Mouse (Mus musculus) neural tube, embryonic 12.5 days (tissue): Measurements from ENCODE around the gene Gm28047. TPM values are rescaled to one million over a fixed set of nuclear protein-coding genes. Genes with fewer than 3 reads are reported as not detected.

Experiments used
- ATAC-seq: fragments of 200-750 bp; cut with Nextera tagmentation; 2 replicates; pipeline ENCODE4 v1.8.0; 2017; ENCODE audit warnings: low read depth, mild to moderate bottlenecking, moderate TSS enrichment, moderate library complexity; ENCODE audit not compliant: low FRiP score
- H3K27ac ChIP-seq: fragments of 300-500 bp; sonication (generic); 2 replicates; pipeline ENCODE4 v1.5.1; 2016
- H3K27me3 ChIP-seq: fragments of 300-500 bp; sonication (generic); replicated peaks from 2 replicates; pipeline ENCODE4 v1.6.1; 2016; ENCODE audit warnings: mild to moderate bottlenecking
- H3K36me3 ChIP-seq: fragments of 300-500 bp; sonication (generic); 2 replicates; pipeline ENCODE4 v1.6.1; 2016; ENCODE audit warnings: mild to moderate bottlenecking
- H3K4me1 ChIP-seq: fragments of 300-500 bp; sonication (generic); 2 replicates; pipeline ENCODE4 v1.6.1; 2016
- H3K4me2 ChIP-seq: fragments of 300-500 bp; sonication (generic); replicated peaks from 2 replicates; pipeline ENCODE4 v1.6.1; 2016; ENCODE audit warnings: mild to moderate bottlenecking
- H3K4me3 ChIP-seq: fragments of 300-500 bp; sonication (generic); 2 replicates; pipeline ENCODE4 v1.5.1; 2016
- H3K9ac ChIP-seq: fragments of 300-500 bp; sonication (generic); 2 replicates; pipeline ENCODE4 v1.6.1; 2016; ENCODE audit warnings: mild to moderate bottlenecking
- H3K9me3 ChIP-seq: fragments of 300-500 bp; sonication (generic); 2 replicates; pipeline ENCODE4 v1.6.1; 2016; ENCODE audit warnings: mild to moderate bottlenecking
- WGBS: fragments of 180-500 bp; shearing (Covaris S2); methylation state at CpG from one replicate; pipeline ENCODE4 v1.1.7; 2016; 5-methylcytosine and 5-hydroxymethylcytosine counted together
- polyA plus RNA-seq: library from polyadenylated mRNA; unstranded; fragments of >200 nt; fragmentation: Nextera tagmentation; extraction: Ambion mirVana; gene quantifications from 2 replicates; pipeline ENCODE4 v1.2.1, GENCODE M21; 2016

Gene Gm28047
- polyA plus RNA-seq, 1 experiment from 2014 or later = not detected

GRCm38 (mm10) chr15:102532106-102532900 is 92.6 kb downstream of the Gm28047 start:
- H3K9me3 ChIP-seq = no peaks in the 10 kb centered on the region
- 90% methylated on average over 3 of the region's 3 CpGs for WGBS
- no peak overlapping the region for H3K4me2 ChIP-seq
- H3K36me3 ChIP-seq = peaks cover 53% of the 10 kb centered on the region
- no peaks in the 10 kb centered on the region for H3K27me3 ChIP-seq
- H3K9ac ChIP-seq = no peak overlapping the region
- H3K27ac ChIP-seq = no peak overlapping the region
- no peak overlapping the region for H3K4me3 ChIP-seq
- H3K4me1 ChIP-seq = no peaks in the 10 kb centered on the region
- ATAC-seq = no peak

- H3K4me1 ChIP-seq = no peaks in the 10 kb centered on the region
- peaks cover 48% of the 10 kb centered on the region for H3K36me3 ChIP-seq
- H3K9ac ChIP-seq = no peak overlapping the region
- H3K27ac ChIP-seq = no peak overlapping the region
- 70% methylated on average over 4 of the region's 4 CpGs for WGBS
- ATAC-seq = no peak
- no peak overlapping the region for H3K4me3 ChIP-seq
- H3K9me3 ChIP-seq = no peaks in the 10 kb centered on the region
- no peaks in the 10 kb centered on the region for H3K27me3 ChIP-seq
- H3K4me2 ChIP-seq = no peak overlapping the region
Measured at GRCm38 (mm10) chr15:102531586-102531985, 93.3 kb downstream of the Gm28047 start.

GRCm38 (mm10) chr15:102530566-102530965 is 94.3 kb downstream of the Gm28047 start:
- WGBS = 85% methylated on average over 4 of the region's 4 CpGs

GRCm38 (mm10) chr15:102528396-102528795 is 96.5 kb downstream of the Gm28047 start:
- Histone ChIP-seq H3K27me3 (no peaks in the 10 kb centered on the region), H3K9me3 (no peaks in the 10 kb centered on the region), H3K27ac (no peak overlapping the region), H3K4me2 (no peak overlapping the region), H3K4me3 (no peak overlapping the region), H3K36me3 (peaks cover 42% of the 10 kb centered on the region), H3K9ac (no peak overlapping the region), H3K4me1 (peaks cover 13% of the 10 kb centered on the region; the same call in 1 of the 2 replicates)
- ATAC-seq = no peak
- WGBS = 97% methylated on average over 1 of the region's 1 CpGs

More at GRCm38 (mm10) chr15:102530566-102530965, 94.3 kb downstream of the Gm28047 start:
- Histone ChIP-seq H3K4me3 (no peak overlapping the region), H3K9me3 (no peaks in the 10 kb centered on the region), H3K9ac (no peak overlapping the region), H3K36me3 (peaks cover 45% of the 10 kb centered on the region), H3K27me3 (no peaks in the 10 kb centered on the region), H3K4me2 (no peak overlapping the region), H3K4me1 (no peaks in the 10 kb centered on the region), H3K27ac (no peak overlapping the region)
- no peak for ATAC-seq

- no peaks in the 10 kb centered on the region for H3K9me3 ChIP-seq
- 73% methylated on average over 3 of the region's 3 CpGs for WGBS
- peaks cover 13% of the 10 kb centered on the region; the same call in 1 of the 2 replicates for H3K4me1 ChIP-seq
- H3K4me2 ChIP-seq = no peak overlapping the region
- no peak overlapping the region for H3K9ac ChIP-seq
- no peaks in the 10 kb centered on the region for H3K27me3 ChIP-seq
- ATAC-seq = no peak
- H3K4me3 ChIP-seq = no peak overlapping the region
- peaks cover 37% of the 10 kb centered on the region for H3K36me3 ChIP-seq
- no peak overlapping the region for H3K27ac ChIP-seq
Measured at GRCm38 (mm10) chr15:102527936-102528335, 96.9 kb downstream of the Gm28047 start.

- Histone ChIP-seq H3K9ac (no peak overlapping the region), H3K27me3 (no peaks in the 10 kb centered on the region), H3K4me2 (no peak overlapping the region), H3K4me3 (no peak overlapping the region), H3K9me3 (no peaks in the 10 kb centered on the region), H3K36me3 (peaks cover 44% of the 10 kb centered on the region), H3K4me1 (peaks cover 13% of the 10 kb centered on the region; the same call in 1 of the 2 replicates), H3K27ac (no peak overlapping the region)
- WGBS = 86% methylated on average over 6 of the region's 6 CpGs
- no peak for ATAC-seq
Measured at GRCm38 (mm10) chr15:102526111-102527002, 98.5 kb downstream of the Gm28047 start.

- no peak for ATAC-seq
- H3K4me1 ChIP-seq = peaks cover 13% of the 10 kb centered on the region; the same call in 1 of the 2 replicates
- H3K4me3 ChIP-seq = no peak within 1 kb of the TSS
- no peak within 1 kb of the TSS for H3K9ac ChIP-seq
- H3K36me3 ChIP-seq = peaks cover 49% of the 10 kb centered on the region
- WGBS = 7% methylated on average over 3 of the region's 3 CpGs
- no peak within 1 kb of the TSS for H3K4me2 ChIP-seq
- H3K27ac ChIP-seq = no peak within 1 kb of the TSS
- no peaks in the 10 kb centered on the region for H3K27me3 ChIP-seq
- H3K9me3 ChIP-seq = no peaks in the 10 kb centered on the region
Measured at GRCm38 (mm10) chr15:102524892-102525485, 99.9 kb downstream of the Gm28047 start, which contains the start of gene Npff. Gene Npff, minus strand, starts transcription at chr15:102524942.

GRCm38 (mm10) chr15:102521480-102521879 is 103.4 kb downstream of the Gm28047 start:
- Histone ChIP-seq H3K27ac (no peak overlapping the region), H3K4me3 (no peak overlapping the region), H3K4me1 (peaks cover 26% of the 10 kb centered on the region), H3K27me3 (no peaks in the 10 kb centered on the region), H3K9ac (no peak overlapping the region), H3K9me3 (no peaks in the 10 kb centered on the region), H3K36me3 (peaks cover 28% of the 10 kb centered on the region), H3K4me2 (no peak overlapping the region)
- WGBS = 84% methylated on average over 4 of the region's 4 CpGs
- no peak for ATAC-seq

- ATAC-seq = no peak
- no peaks in the 10 kb centered on the region for H3K27me3 ChIP-seq
- H3K4me3 ChIP-seq = no peak overlapping the region
- H3K36me3 ChIP-seq = peaks cover 28% of the 10 kb centered on the region
- peaks cover 36% of the 10 kb centered on the region for H3K4me1 ChIP-seq
- H3K4me2 ChIP-seq = no peak overlapping the region
- no peak overlapping the region for H3K27ac ChIP-seq
- no peak overlapping the region for H3K9ac ChIP-seq
- H3K9me3 ChIP-seq = no peaks in the 10 kb centered on the region
- WGBS = 81% methylated on average over 4 of the region's 4 CpGs
Measured at GRCm38 (mm10) chr15:102520416-102520815, 104.5 kb downstream of the Gm28047 start.

- Histone ChIP-seq H3K4me1 (peaks cover 39% of the 10 kb centered on the region), H3K27ac (no peak overlapping the region)
- WGBS = 68% methylated on average over 17 of the region's 17 CpGs
Measured at GRCm38 (mm10) chr15:102519211-102520141, 105.4 kb downstream of the Gm28047 start.

GRCm38 (mm10) chr15:102518859-102519201 is 106.0 kb downstream of the Gm28047 start:
- WGBS = 19% methylated on average over 9 of the region's 9 CpGs
- Histone ChIP-seq H3K9ac (peak overlapping the region; percentile 76), H3K4me3 (peak overlapping the region; percentile 66), H3K27ac (peak overlapping the region; percentile 95), H3K4me2 (peak overlapping the region; percentile 85), H3K9me3 (no peaks in the 10 kb centered on the region), H3K4me1 (peaks cover 32% of the 10 kb centered on the region), H3K36me3 (peaks cover 24% of the 10 kb centered on the region), H3K27me3 (no peaks in the 10 kb centered on the region)
- ATAC-seq = no peak

More at GRCm38 (mm10) chr15:102519211-102520141, 105.4 kb downstream of the Gm28047 start:
- Histone ChIP-seq H3K27me3 (no peaks in the 10 kb centered on the region), H3K4me3 (peak overlapping the region; percentile 66), H3K9me3 (no peaks in the 10 kb centered on the region), H3K9ac (peak overlapping the region; percentile 76), H3K4me2 (peak overlapping the region; percentile 85), H3K36me3 (peaks cover 28% of the 10 kb centered on the region)
- no peak for ATAC-seq
